Mouse (Mus musculus) cerebellum, postnatal 4 days (tissue): ENCODE results near the gene Cfap299.

ENCODE experiments used
- DNase-seq, 2 experiments: peaks; one replicate each; pipeline ENCODE4 v3.0.0; 2022; ENCODE audit warnings: low spot score in 2 of 2, mixed read lengths in 1 of 2

Cfap299 gene

GRCm38 (mm10) chr5:98616902-98617301, 287.8 kb downstream of the Cfap299 start:
- no peak for DNase-seq

GRCm38 (mm10) chr5:98617416-98617815, 288.3 kb downstream of the Cfap299 start:
- no peak for DNase-seq

GRCm38 (mm10) chr5:98650345-98650744, 321.2 kb downstream of the Cfap299 start:
- no peak for DNase-seq

- no peak for DNase-seq
Measured at GRCm38 (mm10) chr5:98651049-98651448, 321.9 kb downstream of the Cfap299 start.

- DNase-seq = no peak
Measured at GRCm38 (mm10) chr5:98688254-98688653, 359.1 kb downstream of the Cfap299 start.

- no peak for DNase-seq
Measured at GRCm38 (mm10) chr5:98692070-98692469, 363.0 kb downstream of the Cfap299 start.

- DNase-seq = no peak
Measured at GRCm38 (mm10) chr5:98696336-98696735, 367.2 kb downstream of the Cfap299 start.

GRCm38 (mm10) chr5:98703963-98704362, 374.9 kb downstream of the Cfap299 start:
- DNase-seq = no peak

- DNase-seq = no peak
Measured at GRCm38 (mm10) chr5:98706597-98706996, 377.5 kb downstream of the Cfap299 start.

- DNase-seq = no peak
Measured at GRCm38 (mm10) chr5:98715392-98715791, 386.3 kb downstream of the Cfap299 start.

GRCm38 (mm10) chr5:98732157-98733009, 403.3 kb downstream of the Cfap299 start:
- no peak for DNase-seq

GRCm38 (mm10) chr5:98733010-98733399, 403.9 kb downstream of the Cfap299 start:
- DNase-seq = no peak

- DNase-seq = no peak
Measured at GRCm38 (mm10) chr5:98761858-98762652, 433.0 kb downstream of the Cfap299 start.

GRCm38 (mm10) chr5:98778588-98778987, 449.5 kb downstream of the Cfap299 start:
- DNase-seq = no peak

GRCm38 (mm10) chr5:98782066-98782465, 453.0 kb downstream of the Cfap299 start:
- no peak for DNase-seq

GRCm38 (mm10) chr5:98787735-98788134, 458.6 kb downstream of the Cfap299 start:
- DNase-seq = no peak

GRCm38 (mm10) chr5:98788568-98788967, 459.5 kb downstream of the Cfap299 start:
- no peak for DNase-seq

- no peak for DNase-seq
Measured at GRCm38 (mm10) chr5:98790894-98791607, 461.9 kb downstream of the Cfap299 start.

GRCm38 (mm10) chr5:98801495-98801894, 472.4 kb downstream of the Cfap299 start:
- no peak for DNase-seq

- DNase-seq = no peak
Measured at GRCm38 (mm10) chr5:98804761-98805160, 475.7 kb downstream of the Cfap299 start.

GRCm38 (mm10) chr5:98806492-98806891, 477.4 kb downstream of the Cfap299 start:
- DNase-seq = no peak

GRCm38 (mm10) chr5:98807022-98807421, 477.9 kb downstream of the Cfap299 start:
- no peak for DNase-seq
